Mouse (Mus musculus) telencephalon, adult 2 months (tissue): ENCODE data around the gene Ap1m2.

Experiments used
- DNase-seq: peaks from one replicate; pipeline ENCODE4 v3.0.0-alpha.2; 2011; ENCODE audit warnings: low read depth, low spot score

Ap1m2 gene

GRCm38 (mm10) chr9:21312134-21312533, at the start of gene Ap1m2:
TSS of gene Ap1m2 (minus strand) at chr9:21312337.
- no peak for DNase-seq

GRCm38 (mm10) chr9:21356981-21357718, 45.0 kb upstream of the Ap1m2 start:
- DNase-seq, result peak; percentile 47

- DNase-seq, result no peak
These were observed 42.7 kb upstream of the Ap1m2 start for GRCm38 (mm10) chr9:21354796-21355195.

- DNase-seq, result no peak
These were observed 41.2 kb upstream of the Ap1m2 start for GRCm38 (mm10) chr9:21353373-21353686.

- DNase-seq, result no peak
These were observed 40.6 kb upstream of the Ap1m2 start for GRCm38 (mm10) chr9:21352463-21353372.

- DNase-seq, result no peak
These were observed 39.7 kb upstream of the Ap1m2 start for GRCm38 (mm10) chr9:21351702-21352377.

GRCm38 (mm10) chr9:21351178-21351577, 39.0 kb upstream of the Ap1m2 start:
- DNase-seq, result no peak

GRCm38 (mm10) chr9:21348152-21348551, 36.0 kb upstream of the Ap1m2 start:
- DNase-seq, result no peak

GRCm38 (mm10) chr9:21346627-21347365, 34.7 kb upstream of the Ap1m2 start:
- no peak for DNase-seq

GRCm38 (mm10) chr9:21340411-21340810, 28.3 kb upstream of the Ap1m2 start:
- DNase-seq, result no peak

GRCm38 (mm10) chr9:21337652-21338051, 25.5 kb upstream of the Ap1m2 start:
- DNase-seq, result no peak

GRCm38 (mm10) chr9:21336491-21336890, 24.4 kb upstream of the Ap1m2 start:
- no peak for DNase-seq

- no peak for DNase-seq
These were observed 23.3 kb upstream of the Ap1m2 start for GRCm38 (mm10) chr9:21335391-21335790.

GRCm38 (mm10) chr9:21334747-21335146, 22.6 kb upstream of the Ap1m2 start:
- no peak for DNase-seq

- DNase-seq, result no peak
These were observed 21.4 kb upstream of the Ap1m2 start for GRCm38 (mm10) chr9:21333523-21333922.

- DNase-seq, result no peak
These were observed 20.3 kb upstream of the Ap1m2 start for GRCm38 (mm10) chr9:21332161-21333061.

- no peak for DNase-seq
These were observed 19.4 kb upstream of the Ap1m2 start for GRCm38 (mm10) chr9:21331365-21332140.

- DNase-seq, result no peak
These were observed 17.7 kb upstream of the Ap1m2 start for GRCm38 (mm10) chr9:21329699-21330289.

- DNase-seq, result no peak
These were observed 16.9 kb upstream of the Ap1m2 start for GRCm38 (mm10) chr9:21329041-21329440.
